Mouse (Mus musculus) lung, adult 2 months (tissue): ENCODE data around the gene Slc2a3.

Experiments
- CTCF ChIP-seq: fragments of 200-500 bp; IDR thresholded peaks from 2 replicates; pipeline ENCODE4 v1.5.1; 2011; ENCODE audit warnings: mild to moderate bottlenecking, low read length, control low read depth; ENCODE audit not compliant: insufficient read depth
- POLR2A ChIP-seq: fragments of 200-500 bp; IDR thresholded peaks from 2 replicates; pipeline ENCODE4 v1.6.1; 2011; ENCODE audit warnings: low read depth, mild to moderate bottlenecking, control low read depth, low read length, borderline replicate concordance; ENCODE audit errors: extremely low read depth

- TF ChIP-seq CTCF (no peak), POLR2A (no peak)
These were observed 18.0 kb upstream of the Slc2a3 start, which contains the start of gene Foxj2 for GRCm38 (mm10) chr6:122819306-122820070.
